Mouse (Mus musculus): ENCODE data around the gene Slc5a10.

Gene Slc5a10

GRCm38 (mm10) chr11:61720636-61721035, at the start of gene Slc5a10:
Gene Slc5a10 (minus strand): TSS chr11:61720826.
- no peak for DNase-seq (ENCODE audit: low spot score)

- DNase-seq (ENCODE audit: low spot score): peak; percentile 96
These were observed 41.2 kb upstream of the Slc5a10 start, which contains the start of gene Prpsap2 for GRCm38 (mm10) chr11:61761584-61762407. Gene Prpsap2 (minus strand): TSS chr11:61762088.

GRCm38 (mm10) chr11:61760518-61760917, 39.9 kb upstream of the Slc5a10 start:
- DNase-seq (ENCODE audit: low spot score): no peak

- no peak for DNase-seq (ENCODE audit: low spot score)
These were observed 36.5 kb upstream of the Slc5a10 start for GRCm38 (mm10) chr11:61757151-61757550.

GRCm38 (mm10) chr11:61751612-61752011, 31.0 kb upstream of the Slc5a10 start:
- DNase-seq (ENCODE audit: low spot score): peak; percentile 41

- no peak for DNase-seq (ENCODE audit: low spot score)
These were observed 26.5 kb upstream of the Slc5a10 start for GRCm38 (mm10) chr11:61747161-61747560.

GRCm38 (mm10) chr11:61745781-61746180, 25.2 kb upstream of the Slc5a10 start:
- DNase-seq (ENCODE audit: low spot score): no peak

- no peak for DNase-seq (ENCODE audit: low spot score)
These were observed 23.8 kb upstream of the Slc5a10 start for GRCm38 (mm10) chr11:61744460-61744859.

- no peak for DNase-seq (ENCODE audit: low spot score)
These were observed 23.1 kb upstream of the Slc5a10 start for GRCm38 (mm10) chr11:61743768-61744167.

GRCm38 (mm10) chr11:61740500-61740899, 19.9 kb upstream of the Slc5a10 start:
- DNase-seq (ENCODE audit: low spot score): no peak

- DNase-seq (ENCODE audit: low spot score): no peak
These were observed 16.7 kb upstream of the Slc5a10 start for GRCm38 (mm10) chr11:61737290-61737689.

- DNase-seq (ENCODE audit: low spot score): no peak
These were observed 12.0 kb upstream of the Slc5a10 start for GRCm38 (mm10) chr11:61732672-61733071.

GRCm38 (mm10) chr11:61728037-61728436, 7.4 kb upstream of the Slc5a10 start:
- no peak for DNase-seq (ENCODE audit: low spot score)

- no peak for DNase-seq (ENCODE audit: low spot score)
These were observed 1.5 kb upstream of the Slc5a10 start for GRCm38 (mm10) chr11:61722077-61722476.

GRCm38 (mm10) chr11:61719826-61720225, 800 bp downstream of the Slc5a10 start:
- no peak for DNase-seq (ENCODE audit: low spot score)

- DNase-seq (ENCODE audit: low spot score): no peak
These were observed 1.2 kb downstream of the Slc5a10 start for GRCm38 (mm10) chr11:61719387-61719786.

- DNase-seq (ENCODE audit: low spot score): no peak
These were observed 2.6 kb downstream of the Slc5a10 start for GRCm38 (mm10) chr11:61717990-61718389.

- no peak for DNase-seq (ENCODE audit: low spot score)
These were observed 5.5 kb downstream of the Slc5a10 start for GRCm38 (mm10) chr11:61715130-61715529.

GRCm38 (mm10) chr11:61714346-61715117, 6.1 kb downstream of the Slc5a10 start:
- DNase-seq (ENCODE audit: low spot score): peak; percentile 80

- DNase-seq (ENCODE audit: low spot score): no peak
These were observed 7.3 kb downstream of the Slc5a10 start for GRCm38 (mm10) chr11:61713157-61713855.

GRCm38 (mm10) chr11:61708928-61709327, 11.7 kb downstream of the Slc5a10 start:
- no peak for DNase-seq (ENCODE audit: low spot score)

- DNase-seq (ENCODE audit: low spot score): no peak
These were observed 14.4 kb downstream of the Slc5a10 start for GRCm38 (mm10) chr11:61706232-61706631.
